Mouse (Mus musculus) lung, embryonic 15.5 days (tissue): ENCODE results near the gene Tenm4. TPM values are rescaled to one million over a fixed set of nuclear protein-coding genes. Genes with fewer than 3 reads are reported as not detected.

Experiments
- ATAC-seq: fragments of 200-750 bp; cut with Nextera tagmentation; 2 replicates; pipeline ENCODE4 v1.8.0; 2017; ENCODE audit warnings: moderate number of reproducible peaks, borderline replicate concordance; ENCODE audit not compliant: low FRiP score, low TSS enrichment; ENCODE audit errors: extremely low read depth
- H3K27ac ChIP-seq: fragments of 300-500 bp; sonication (generic); 2 replicates; pipeline ENCODE4 v1.5.1; 2015; ENCODE audit warnings: moderate library complexity, mild to moderate bottlenecking, inconsistent platforms
- H3K27me3 ChIP-seq: fragments of 300-500 bp; sonication (generic); 2 replicates; pipeline ENCODE4 v1.6.1; 2015; ENCODE audit warnings: inconsistent platforms
- H3K36me3 ChIP-seq: fragments of 300-500 bp; sonication (generic); 2 replicates; pipeline ENCODE4 v1.6.1; 2015; ENCODE audit warnings: inconsistent platforms
- H3K4me1 ChIP-seq: fragments of 300-500 bp; sonication (generic); 2 replicates; pipeline ENCODE4 v1.6.1; 2015; ENCODE audit warnings: inconsistent platforms
- H3K4me2 ChIP-seq: fragments of 300-500 bp; sonication (generic); 2 replicates; pipeline ENCODE4 v1.6.1; 2015; ENCODE audit warnings: inconsistent platforms, mild to moderate bottlenecking, moderate library complexity
- H3K4me3 ChIP-seq: fragments of 300-500 bp; sonication (generic); 2 replicates; pipeline ENCODE4 v1.5.1; 2015; ENCODE audit warnings: mild to moderate bottlenecking, inconsistent platforms
- H3K9ac ChIP-seq: fragments of 300-500 bp; sonication (generic); 2 replicates; pipeline ENCODE4 v1.6.1; 2015; ENCODE audit warnings: inconsistent platforms
- H3K9me3 ChIP-seq: fragments of 300-500 bp; sonication (generic); 2 replicates; pipeline ENCODE4 v1.6.1; 2016; ENCODE audit warnings: inconsistent platforms
- WGBS: fragments of 180-500 bp; shearing (Covaris S2); methylation state at CpG from one replicate; pipeline ENCODE4 v1.1.7; 2015; 5-methylcytosine and 5-hydroxymethylcytosine counted together
- polyA plus RNA-seq: library from polyadenylated mRNA; unstranded; fragments of >200 nt; fragmentation: Nextera tagmentation; extraction: Ambion mirVana; gene quantifications from 2 replicates; pipeline ENCODE4 v1.2.1, GENCODE M21; 2015

Tenm4 gene
- polyA plus RNA-seq, 1 experiment from 2014 or later: 22.1 TPM

DNA sequence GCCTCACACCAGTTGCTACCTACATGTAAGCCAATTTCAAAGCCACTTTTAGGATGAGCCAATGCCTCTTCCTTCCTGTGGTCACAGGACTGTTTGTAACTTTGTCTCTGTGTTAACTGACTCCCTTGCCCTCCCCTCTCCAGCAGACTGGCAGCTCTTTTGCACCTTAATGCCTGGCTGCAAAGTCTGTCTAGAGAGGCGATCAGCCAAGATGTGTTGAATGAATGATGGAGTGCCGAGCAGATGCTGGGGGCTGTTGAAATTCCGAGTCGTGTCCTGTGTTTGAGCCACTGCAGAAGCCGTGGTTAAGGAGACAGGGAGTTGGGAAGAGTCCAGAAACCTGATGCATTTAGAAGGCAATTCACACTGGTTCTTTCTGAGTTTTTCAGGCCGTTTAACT, 96.2 kb downstream of the Tenm4 start:
- WGBS: 27% methylated on average over 6 of the region's 6 CpGs
- peak; percentile 77; the same call in 1 of the 2 replicates for ATAC-seq
- H3K9ac ChIP-seq: no peak overlapping the region
- no peaks in the 10 kb centered on the region for H3K9me3 ChIP-seq
- H3K4me2 ChIP-seq: no peak overlapping the region
- no peak overlapping the region for H3K4me3 ChIP-seq
- no peak overlapping the region for H3K27ac ChIP-seq
- H3K4me1 ChIP-seq: peaks cover 12% of the 10 kb centered on the region; the same call in 1 of the 2 replicates
- no peaks in the 10 kb centered on the region for H3K36me3 ChIP-seq
- H3K27me3 ChIP-seq: no peaks in the 10 kb centered on the region

- 79% methylated on average over 4 of the region's 4 CpGs for WGBS
- ATAC-seq: no peak
Observed at GRCm38 (mm10) chr7:96270684-96271083, 99.6 kb downstream of the Tenm4 start.

DNA sequence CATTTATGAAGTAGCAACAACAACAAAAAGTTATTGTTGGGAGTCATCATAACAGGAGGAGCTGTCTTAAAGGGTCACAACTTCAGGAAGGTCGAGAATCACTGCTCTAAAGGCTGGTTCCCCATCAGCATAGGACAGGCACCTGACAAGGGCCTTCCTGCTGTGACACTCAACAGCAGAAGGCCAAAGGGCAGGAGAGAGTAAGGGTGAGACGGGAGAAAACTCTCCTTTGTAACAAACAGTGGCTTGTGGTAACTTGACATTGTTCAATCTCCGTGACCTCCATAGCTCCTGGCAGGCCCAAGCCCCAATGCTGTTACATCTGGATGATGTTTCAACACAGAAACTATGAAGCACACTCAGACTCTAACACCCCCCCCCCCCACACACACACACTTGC, 101.0 kb downstream of the Tenm4 start:
- no peak overlapping the region for H3K9ac ChIP-seq
- H3K4me3 ChIP-seq: no peak overlapping the region
- no peak overlapping the region for H3K27ac ChIP-seq
- H3K9me3 ChIP-seq: no peaks in the 10 kb centered on the region
- H3K27me3 ChIP-seq: no peaks in the 10 kb centered on the region
- no peak for ATAC-seq
- peaks cover 3% of the 10 kb centered on the region; the same call in 1 of the 2 replicates for H3K4me1 ChIP-seq
- WGBS: 66% methylated on average over 3 of the region's 3 CpGs
- H3K4me2 ChIP-seq: no peak overlapping the region
- no peaks in the 10 kb centered on the region for H3K36me3 ChIP-seq

More at GRCm38 (mm10) chr7:96270684-96271083, 99.6 kb downstream of the Tenm4 start:
- H3K9me3 ChIP-seq: no peaks in the 10 kb centered on the region
- peaks cover 12% of the 10 kb centered on the region; the same call in 1 of the 2 replicates for H3K4me1 ChIP-seq
- no peak overlapping the region for H3K27ac ChIP-seq
- no peaks in the 10 kb centered on the region for H3K27me3 ChIP-seq
- H3K4me2 ChIP-seq: no peak overlapping the region
- no peaks in the 10 kb centered on the region for H3K36me3 ChIP-seq
- H3K4me3 ChIP-seq: no peak overlapping the region
- no peak overlapping the region for H3K9ac ChIP-seq

GRCm38 (mm10) chr7:96274486-96274885, 103.4 kb downstream of the Tenm4 start:
- H3K4me1 ChIP-seq: no peaks in the 10 kb centered on the region
- H3K27ac ChIP-seq: no peak overlapping the region
- no peaks in the 10 kb centered on the region for H3K36me3 ChIP-seq
- H3K4me2 ChIP-seq: no peak overlapping the region
- H3K9ac ChIP-seq: no peak overlapping the region
- no peak for ATAC-seq
- H3K4me3 ChIP-seq: no peak overlapping the region
- WGBS: 89% methylated on average over 2 of the region's 2 CpGs
- H3K9me3 ChIP-seq: no peaks in the 10 kb centered on the region
- H3K27me3 ChIP-seq: no peaks in the 10 kb centered on the region

- no peaks in the 10 kb centered on the region for H3K36me3 ChIP-seq
- no peaks in the 10 kb centered on the region for H3K4me1 ChIP-seq
- no peak overlapping the region for H3K4me2 ChIP-seq
- H3K27me3 ChIP-seq: no peaks in the 10 kb centered on the region
- H3K9me3 ChIP-seq: no peaks in the 10 kb centered on the region
- H3K9ac ChIP-seq: no peak overlapping the region
- H3K4me3 ChIP-seq: no peak overlapping the region
- no peak for ATAC-seq
- 80% methylated on average over 10 of the region's 10 CpGs for WGBS
- H3K27ac ChIP-seq: no peak overlapping the region
Observed at GRCm38 (mm10) chr7:96277550-96277949, 106.5 kb downstream of the Tenm4 start.

- no peaks in the 10 kb centered on the region for H3K4me1 ChIP-seq
- no peak for ATAC-seq
- H3K36me3 ChIP-seq: no peaks in the 10 kb centered on the region
- WGBS: 81% methylated on average over 11 of the region's 11 CpGs
- H3K9me3 ChIP-seq: no peaks in the 10 kb centered on the region
- H3K4me3 ChIP-seq: no peak overlapping the region
- H3K4me2 ChIP-seq: no peak overlapping the region
- no peak overlapping the region for H3K27ac ChIP-seq
- no peak overlapping the region for H3K9ac ChIP-seq
- H3K27me3 ChIP-seq: no peaks in the 10 kb centered on the region
Observed at GRCm38 (mm10) chr7:96278378-96278777, 107.3 kb downstream of the Tenm4 start.

- no peak for ATAC-seq
- Histone ChIP-seq H3K27me3 (no peaks in the 10 kb centered on the region), H3K36me3 (no peaks in the 10 kb centered on the region), H3K9me3 (no peaks in the 10 kb centered on the region), H3K9ac (no peak overlapping the region), H3K4me3 (no peak overlapping the region), H3K27ac (no peak overlapping the region), H3K4me2 (no peak overlapping the region), H3K4me1 (no peaks in the 10 kb centered on the region)
- WGBS: 71% methylated on average over 4 of the region's 4 CpGs
Observed at GRCm38 (mm10) chr7:96280795-96281194, 109.7 kb downstream of the Tenm4 start.

DNA sequence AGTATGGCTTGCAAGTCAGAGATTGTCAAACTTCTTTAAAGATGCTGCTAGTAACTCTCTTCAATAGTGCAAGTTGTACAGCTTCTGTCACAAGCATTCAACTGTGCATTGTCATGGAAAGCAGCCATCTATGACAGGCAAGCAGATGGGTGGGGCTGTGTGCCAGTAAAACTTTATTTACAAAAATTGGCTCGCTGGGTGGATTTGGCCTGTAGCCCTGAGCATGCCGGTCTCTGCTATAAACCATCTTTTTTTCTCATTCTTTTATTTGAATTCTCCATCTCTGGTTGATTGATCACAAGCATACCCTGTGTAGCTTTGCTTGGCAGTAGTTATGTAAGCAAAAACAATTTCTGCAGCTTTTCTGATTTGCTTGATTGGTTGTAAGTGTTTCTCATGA, 119.5 kb downstream of the Tenm4 start:
- peak; percentile 55; the same call in 1 of the 2 replicates for ATAC-seq

GRCm38 (mm10) chr7:96295959-96296358, 124.9 kb downstream of the Tenm4 start:
- Histone ChIP-seq H3K9ac (no peak overlapping the region), H3K4me3 (no peak overlapping the region), H3K4me2 (no peak overlapping the region), H3K27ac (no peak overlapping the region), H3K36me3 (no peaks in the 10 kb centered on the region), H3K9me3 (no peaks in the 10 kb centered on the region), H3K4me1 (peaks cover 3% of the 10 kb centered on the region; the same call in 1 of the 2 replicates), H3K27me3 (no peaks in the 10 kb centered on the region)
- WGBS: 89% methylated on average over 5 of the region's 5 CpGs
- no peak for ATAC-seq

More for the DNA sequence above, 119.5 kb downstream of the Tenm4 start:
- 29% methylated on average over 2 of the region's 2 CpGs for whole genome bisulfite sequencing
- H3K9me3 ChIP-seq: no peaks in the 10 kb centered on the region
- H3K27ac ChIP-seq: no peak overlapping the region
- H3K27me3 ChIP-seq: no peaks in the 10 kb centered on the region
- no peaks in the 10 kb centered on the region for H3K36me3 ChIP-seq
- no peak overlapping the region for H3K9ac ChIP-seq
- H3K4me2 ChIP-seq: no peak overlapping the region
- no peak overlapping the region for H3K4me3 ChIP-seq
- peaks cover 6% of the 10 kb centered on the region for H3K4me1 ChIP-seq

- no peak for ATAC-seq
- Histone ChIP-seq H3K4me2 (no peak overlapping the region), H3K36me3 (no peaks in the 10 kb centered on the region), H3K9ac (no peak overlapping the region), H3K4me1 (peaks cover 6% of the 10 kb centered on the region; the same call in 1 of the 2 replicates), H3K27ac (no peak overlapping the region), H3K27me3 (no peaks in the 10 kb centered on the region), H3K4me3 (no peak overlapping the region), H3K9me3 (no peaks in the 10 kb centered on the region)
- 75% methylated on average over 8 of the region's 8 CpGs for WGBS
Observed at GRCm38 (mm10) chr7:96300826-96301397, 129.9 kb downstream of the Tenm4 start.

DNA sequence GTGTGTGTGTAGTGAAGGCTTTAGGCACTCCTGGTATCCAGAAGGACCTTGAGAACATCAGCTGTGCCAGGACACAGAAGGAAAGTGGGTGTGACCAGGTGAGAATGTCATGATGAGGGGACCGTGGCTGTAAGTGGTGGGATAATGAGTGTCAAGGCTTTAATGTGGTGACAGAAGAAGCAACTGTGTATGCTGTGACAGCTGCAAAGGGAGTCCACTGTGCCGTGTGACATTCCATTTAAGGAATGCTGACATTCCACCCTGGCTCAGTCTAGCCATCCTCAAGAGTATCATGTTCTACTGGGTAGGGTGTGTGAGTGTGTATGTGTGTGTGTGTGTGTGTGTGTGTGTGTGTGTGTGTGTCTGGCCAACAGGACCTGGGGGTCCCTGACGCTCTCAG, 130.8 kb downstream of the Tenm4 start:
- Histone ChIP-seq H3K9ac (no peak overlapping the region), H3K27me3 (no peaks in the 10 kb centered on the region), H3K4me1 (peaks cover 6% of the 10 kb centered on the region; the same call in 1 of the 2 replicates), H3K4me2 (no peak overlapping the region), H3K36me3 (no peaks in the 10 kb centered on the region), H3K4me3 (no peak overlapping the region), H3K27ac (no peak overlapping the region), H3K9me3 (no peaks in the 10 kb centered on the region)
- ATAC-seq: 0 out of 2 replicates have a peak, but pooled peaks have one; percentile 36
- 32% methylated on average over 3 of the region's 3 CpGs for WGBS

GRCm38 (mm10) chr7:96303963-96304362, 132.9 kb downstream of the Tenm4 start:
- Histone ChIP-seq H3K9ac (no peak overlapping the region), H3K4me3 (no peak overlapping the region), H3K4me1 (peaks cover 6% of the 10 kb centered on the region; the same call in 1 of the 2 replicates), H3K36me3 (no peaks in the 10 kb centered on the region), H3K27ac (no peak overlapping the region), H3K4me2 (no peak overlapping the region), H3K9me3 (no peaks in the 10 kb centered on the region), H3K27me3 (no peaks in the 10 kb centered on the region)
- no peak for ATAC-seq
- 27% methylated on average over 2 of the region's 2 CpGs for WGBS
